Mouse (Mus musculus): ENCODE measurements around the gene Aco2. TPM values are rescaled to one million over a fixed set of nuclear protein-coding genes. Genes with fewer than 3 reads are reported as not detected.
A peak's percentile ranks its signal among the peaks of the same experiment; 100 is the strongest.
"Not testable (repeated sequence)": the region's sequence is repeated elsewhere in the genome, so short reads cannot be mapped to it uniquely, and the experiment has no call there.

Aco2 gene
- total RNA-seq, 2 experiments from 2014 or later: 16.3 to 59.3 TPM

DNA sequence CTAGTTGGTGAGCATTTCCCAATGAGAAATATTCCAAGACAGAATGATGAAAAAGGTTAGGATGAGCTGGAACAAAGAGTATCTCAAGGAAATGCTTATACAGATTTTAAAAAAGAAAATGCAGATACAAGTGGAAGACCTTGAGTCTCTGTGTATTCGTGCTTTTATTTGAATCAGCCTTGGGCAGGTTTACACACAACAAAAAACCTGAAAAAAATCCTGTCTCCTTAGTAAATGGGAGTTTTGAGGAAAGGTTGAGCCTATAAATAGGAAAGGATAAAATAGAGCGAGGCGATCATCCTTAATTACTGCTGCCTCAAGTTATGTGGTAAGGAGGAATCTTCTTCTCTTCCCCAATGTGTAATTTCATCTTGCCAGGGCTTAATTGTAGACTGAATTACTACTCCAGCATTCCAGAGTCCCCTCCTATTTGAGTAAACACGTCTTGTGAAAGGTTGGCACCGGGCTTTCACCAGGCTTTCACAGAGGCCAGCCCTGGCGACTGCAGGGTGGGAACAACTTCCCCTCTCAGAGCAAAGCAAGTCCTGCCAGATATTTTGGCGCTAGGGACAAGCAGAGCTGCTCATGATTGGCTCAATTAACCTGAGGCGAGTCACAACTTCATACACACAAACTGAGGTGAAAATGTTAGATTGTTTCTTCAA lies 11.5 kb upstream of the Aco2 start:
- no peak for ATAC-seq (replicated peaks; ENCODE audit: low FRiP score, poor library complexity, severe bottlenecking)

GRCm38 (mm10) chr15:81864238-81864637 lies 7.9 kb upstream of the Aco2 start:
- ATAC-seq (replicated peaks; ENCODE audit: low FRiP score, poor library complexity, severe bottlenecking): no peak

DNA sequence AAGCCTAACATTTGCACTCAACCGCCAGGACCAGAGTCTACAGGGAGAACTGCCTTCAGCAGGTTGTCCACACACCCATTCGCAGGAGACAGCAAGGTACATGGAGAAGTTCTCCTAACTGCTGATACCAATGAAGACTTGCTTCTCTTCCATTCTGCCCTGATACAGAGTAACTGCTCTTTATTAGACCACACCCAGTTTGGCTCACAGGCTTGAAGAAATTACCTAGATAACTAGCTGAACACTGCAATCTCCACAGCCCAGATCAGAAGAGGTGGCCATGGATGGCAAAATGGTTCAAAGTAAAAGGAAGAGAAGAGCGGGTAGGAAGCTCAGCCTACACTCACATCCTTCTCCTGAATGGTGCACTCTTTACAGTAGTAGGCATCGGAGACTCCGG lies 2.1 kb upstream of the Aco2 start:
- ATAC-seq (replicated peaks; ENCODE audit: low FRiP score, poor library complexity, severe bottlenecking): 0 out of 2 replicates have a peak, but pooled peaks have one; percentile 19

DNA sequence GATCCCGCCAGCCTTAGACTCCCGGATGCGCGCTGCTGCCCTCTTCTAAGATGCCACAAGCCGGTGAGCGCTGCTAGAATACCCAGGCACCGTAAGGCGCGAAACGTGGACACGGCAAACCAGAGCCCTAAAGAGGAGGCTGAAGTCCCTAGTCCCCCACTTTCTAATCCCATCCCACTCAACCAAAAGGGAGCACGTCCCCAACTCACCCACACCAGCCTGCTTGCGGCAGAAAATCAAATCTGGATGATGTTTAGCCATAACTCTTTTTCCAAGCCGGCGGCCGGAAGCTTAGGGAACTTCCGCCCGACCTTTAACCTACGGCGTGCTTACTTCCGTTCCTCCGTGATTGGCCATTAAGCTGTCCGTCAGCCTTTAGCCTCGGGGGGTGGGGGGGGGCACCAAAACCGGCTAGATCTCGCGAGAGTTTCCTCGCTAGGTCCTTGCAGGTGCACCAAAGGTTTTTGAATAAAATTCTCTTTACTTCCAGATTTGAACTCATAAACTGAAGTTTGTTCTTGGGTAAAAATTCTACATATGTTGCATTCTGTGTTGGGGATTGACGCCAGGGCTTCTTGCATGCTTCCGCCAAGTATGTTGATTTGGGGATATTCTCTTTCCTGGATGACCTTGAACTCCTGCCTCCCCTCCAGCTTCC lies 376 bp upstream of the Aco2 start, which contains the start of gene Phf5a:
Gene Phf5a (minus strand): TSS at position 308 of the 658 bp plus-strand sequence.
- peak; percentile 87 for ATAC-seq (replicated peaks; ENCODE audit: low FRiP score, poor library complexity, severe bottlenecking)

DNA sequence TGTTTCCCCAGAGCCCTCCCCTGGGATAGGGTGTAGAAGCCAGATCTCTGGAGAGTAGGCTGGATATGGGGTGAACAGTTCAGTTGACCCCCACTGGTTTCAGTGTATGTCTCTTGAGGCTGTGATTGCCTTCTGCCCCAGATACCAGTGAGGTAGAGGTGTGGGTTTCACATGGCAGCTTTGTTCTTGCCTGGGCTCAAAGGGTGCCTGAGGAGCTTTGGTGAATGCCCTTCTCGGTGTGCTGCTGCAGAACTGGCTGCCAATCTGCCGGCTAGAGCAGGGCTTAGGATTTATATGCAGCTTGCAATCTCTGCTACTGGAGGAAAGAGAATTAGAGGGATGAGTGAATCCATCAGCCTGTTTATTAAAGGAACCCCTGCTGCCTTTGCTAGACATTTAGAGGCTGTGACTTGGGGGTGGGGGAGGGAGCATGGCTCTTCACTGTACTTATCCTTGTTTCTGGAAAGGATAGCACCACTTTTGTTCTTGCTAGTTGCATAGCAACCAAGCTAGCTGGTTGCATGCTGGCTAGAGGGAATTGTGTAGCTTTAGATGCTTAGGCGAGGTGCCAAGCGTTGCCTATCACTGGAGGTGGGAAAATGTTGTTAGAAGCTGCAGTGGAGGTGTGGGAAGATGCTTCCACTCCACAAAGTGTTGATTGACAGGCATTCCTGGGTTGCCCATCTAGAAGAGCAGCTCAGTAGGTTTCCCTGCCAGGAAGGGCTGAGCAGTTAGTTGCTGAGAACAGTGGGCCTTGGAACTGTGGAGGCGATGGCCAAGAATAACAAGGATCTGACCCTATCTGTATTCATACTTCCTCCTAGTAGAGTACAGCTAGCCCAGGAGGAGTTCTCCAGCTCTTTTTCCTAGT lies 7.7 kb downstream of the Aco2 start:
- no peak for ATAC-seq (replicated peaks; ENCODE audit: low FRiP score, poor library complexity, severe bottlenecking)

GRCm38 (mm10) chr15:81882348-81882747 lies 10.2 kb downstream of the Aco2 start:
- ATAC-seq (replicated peaks; ENCODE audit: low FRiP score, poor library complexity, severe bottlenecking): no peak

DNA sequence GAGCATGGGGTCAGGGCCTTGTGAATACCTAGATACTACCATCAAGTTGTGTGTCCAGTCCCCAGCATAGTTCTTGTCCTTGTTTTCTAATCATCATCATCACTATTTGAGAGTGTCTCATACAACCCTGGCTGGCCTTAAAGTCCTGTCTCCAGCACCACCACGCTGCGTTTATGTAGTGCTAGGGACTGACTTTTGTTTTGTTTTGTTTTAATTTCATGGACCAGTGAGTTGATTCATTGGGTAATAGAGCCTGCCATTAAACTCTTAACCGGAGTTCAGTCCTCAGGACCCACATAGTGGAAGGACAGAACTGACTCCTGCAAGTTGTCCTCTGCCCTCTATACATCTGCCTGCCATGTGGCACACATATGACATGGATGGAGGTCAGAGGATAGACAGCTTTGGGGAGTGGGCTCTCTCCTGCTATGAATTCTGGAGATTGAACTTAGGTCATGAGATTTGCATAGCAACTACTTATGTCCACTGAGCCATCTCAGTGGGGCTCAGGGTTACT lies 13.4 kb downstream of the Aco2 start:
- no peak for ATAC-seq (replicated peaks; ENCODE audit: low FRiP score, poor library complexity, severe bottlenecking)

DNA sequence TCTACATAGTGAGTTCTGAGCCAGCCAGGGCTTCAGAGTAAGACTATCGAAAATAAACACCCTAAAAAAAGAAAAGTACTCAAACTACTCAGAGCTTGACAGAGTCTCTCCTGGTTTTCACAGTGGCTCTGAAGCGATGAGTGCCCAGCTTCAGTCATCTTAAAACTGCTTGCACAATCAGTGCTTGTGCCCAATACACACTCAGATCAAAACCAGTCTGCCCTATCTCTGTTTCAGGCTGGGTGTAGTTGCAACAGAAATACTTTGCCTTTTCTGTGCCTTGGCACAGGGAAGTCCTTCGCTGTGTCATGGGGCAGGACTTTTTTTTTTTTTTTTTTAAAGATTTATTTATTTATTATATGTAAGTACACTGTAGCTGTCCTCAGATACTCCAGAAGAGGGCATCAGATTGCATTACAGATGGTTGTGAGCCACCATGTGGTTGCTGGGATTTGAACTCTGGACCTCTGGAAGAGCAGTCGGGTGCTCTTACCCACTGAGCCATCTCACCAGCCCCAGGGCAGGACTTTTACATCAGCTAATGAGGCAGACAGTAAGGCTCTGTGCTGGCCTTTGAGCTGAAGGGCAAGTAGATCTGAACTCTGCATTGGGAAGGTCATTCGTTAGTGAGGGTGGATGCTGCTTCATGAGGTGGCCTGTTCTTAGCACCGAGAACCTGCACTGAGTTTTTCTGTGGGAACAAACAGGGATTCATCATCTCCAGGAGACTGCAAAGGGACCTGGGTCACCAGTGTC lies 14.9 kb downstream of the Aco2 start:
- no peak for ATAC-seq (replicated peaks; ENCODE audit: low FRiP score, poor library complexity, severe bottlenecking)

GRCm38 (mm10) chr15:81889175-81889574 lies 17.1 kb downstream of the Aco2 start:
- no peak for ATAC-seq (replicated peaks; ENCODE audit: low FRiP score, poor library complexity, severe bottlenecking)

DNA sequence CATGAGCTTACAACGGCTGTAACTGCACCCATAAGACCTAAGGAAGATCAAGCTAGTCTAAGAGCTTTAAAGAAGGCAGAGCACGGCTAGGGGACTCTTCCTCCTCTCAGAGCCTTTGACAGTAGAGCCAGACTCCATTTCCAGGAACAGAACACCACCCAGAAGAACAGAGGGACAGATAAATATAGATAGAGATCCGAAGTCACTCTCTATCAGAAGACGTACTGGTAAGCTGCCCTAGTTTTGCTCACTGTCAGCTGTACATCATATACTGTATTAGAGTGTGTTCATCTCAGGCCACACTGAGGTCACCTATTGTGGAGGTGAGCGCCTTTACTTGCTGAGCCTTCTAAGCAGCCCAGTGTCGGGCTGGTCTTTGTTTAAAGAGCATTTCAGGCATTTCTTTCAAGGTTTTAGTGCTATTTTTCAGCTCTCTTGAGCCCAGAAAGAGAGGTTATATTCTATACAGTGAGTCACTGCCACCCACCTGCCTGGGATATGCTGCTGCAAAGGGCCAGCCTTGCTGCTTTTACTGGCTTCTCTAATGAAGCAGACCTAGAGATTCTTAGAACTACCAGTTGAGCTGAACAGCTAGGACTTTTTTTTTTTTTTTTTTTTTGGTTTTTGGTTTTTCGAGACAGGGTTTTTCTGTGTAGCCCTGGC lies 19.2 kb downstream of the Aco2 start:
- ATAC-seq (replicated peaks; ENCODE audit: low FRiP score, poor library complexity, severe bottlenecking): no peak

- peak; percentile 96 for ATAC-seq (replicated peaks; ENCODE audit: low FRiP score, poor library complexity, severe bottlenecking)
These were observed 19.9 kb downstream of the Aco2 start for GRCm38 (mm10) chr15:81891822-81892580.

GRCm38 (mm10) chr15:81894002-81894401 lies 21.9 kb downstream of the Aco2 start:
- no peak for ATAC-seq (replicated peaks; ENCODE audit: low FRiP score, poor library complexity, severe bottlenecking)

DNA sequence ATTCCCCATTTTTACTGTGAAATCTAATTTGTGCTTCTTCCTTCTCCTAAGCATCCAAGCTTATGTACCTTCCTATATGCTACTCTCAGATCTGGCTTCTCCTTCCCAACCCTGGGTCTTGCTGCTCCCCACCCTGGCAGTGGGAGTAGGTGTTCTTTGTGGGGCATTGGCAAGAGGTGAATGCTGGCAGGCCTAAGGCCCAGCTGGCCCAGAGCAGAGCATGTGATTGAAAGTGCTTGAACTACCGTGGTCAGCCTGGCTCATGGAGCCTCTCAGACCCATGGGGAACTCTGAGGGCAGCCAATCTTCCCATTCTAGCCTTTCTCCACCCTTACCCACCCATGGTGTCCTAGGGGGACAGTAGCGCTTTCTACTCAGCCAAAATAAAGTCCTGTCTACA lies 24.3 kb downstream of the Aco2 start:
- no peak for ATAC-seq (replicated peaks; ENCODE audit: low FRiP score, poor library complexity, severe bottlenecking)

DNA sequence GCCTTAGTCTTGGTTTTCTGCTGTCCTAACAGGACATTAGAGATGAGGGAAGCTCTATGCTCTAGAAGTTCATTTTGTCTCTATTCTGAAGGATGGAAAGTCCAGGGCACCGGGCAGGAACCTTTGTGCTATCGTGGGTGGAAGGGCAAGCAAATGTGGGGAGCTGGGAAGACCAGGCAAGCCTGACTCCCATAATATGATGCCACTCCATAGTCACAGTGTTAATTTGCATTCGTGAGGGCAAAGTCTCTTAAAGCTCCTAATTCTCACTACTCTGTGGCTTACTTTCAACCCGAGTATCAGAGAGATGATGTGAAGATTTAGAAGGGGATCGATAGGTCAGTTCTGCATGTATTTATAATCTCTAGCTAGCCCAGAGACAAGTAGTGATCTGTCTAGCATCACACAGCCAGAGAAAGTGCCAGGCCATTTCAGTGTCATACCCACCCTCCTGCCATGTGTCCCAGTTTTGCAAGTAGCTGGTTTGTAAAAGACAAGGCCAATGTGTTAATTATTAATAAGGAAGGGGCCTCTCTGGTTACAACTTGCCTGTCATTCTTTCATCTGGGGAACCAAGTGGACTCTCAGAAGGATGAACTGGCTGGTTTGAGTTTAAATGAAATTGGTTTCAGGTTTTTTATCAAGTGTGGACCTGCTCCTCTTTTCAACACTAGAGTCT lies 25.6 kb downstream of the Aco2 start:
- ATAC-seq (replicated peaks; ENCODE audit: low FRiP score, poor library complexity, severe bottlenecking): no peak

- ATAC-seq (replicated peaks; ENCODE audit: low FRiP score, poor library complexity, severe bottlenecking): no peak
These were observed 26.6 kb downstream of the Aco2 start for GRCm38 (mm10) chr15:81898751-81899150.

DNA sequence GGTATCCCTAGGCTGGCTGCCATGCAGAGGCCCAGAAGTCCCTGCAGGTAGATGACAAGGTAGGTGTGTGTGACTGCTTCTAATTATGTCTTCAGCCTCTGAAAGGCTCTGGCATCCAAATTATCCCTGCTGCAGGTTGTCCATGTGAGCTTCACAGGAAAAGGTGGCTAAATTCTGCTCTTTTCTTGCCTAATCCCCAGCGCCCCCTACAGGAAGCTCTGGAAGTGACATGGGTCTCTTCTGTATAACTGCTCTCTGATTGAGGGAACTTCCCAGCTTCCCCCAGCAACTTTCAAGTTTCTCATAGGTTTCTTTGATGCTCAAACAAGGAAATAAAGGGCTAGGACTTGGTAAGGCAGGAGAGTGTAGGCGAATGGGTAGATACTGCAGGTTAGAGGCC lies 32.8 kb downstream of the Aco2 start:
- peak; percentile 56; the same call in 1 of the 2 replicates for ATAC-seq (replicated peaks; ENCODE audit: low FRiP score, poor library complexity, severe bottlenecking)

DNA sequence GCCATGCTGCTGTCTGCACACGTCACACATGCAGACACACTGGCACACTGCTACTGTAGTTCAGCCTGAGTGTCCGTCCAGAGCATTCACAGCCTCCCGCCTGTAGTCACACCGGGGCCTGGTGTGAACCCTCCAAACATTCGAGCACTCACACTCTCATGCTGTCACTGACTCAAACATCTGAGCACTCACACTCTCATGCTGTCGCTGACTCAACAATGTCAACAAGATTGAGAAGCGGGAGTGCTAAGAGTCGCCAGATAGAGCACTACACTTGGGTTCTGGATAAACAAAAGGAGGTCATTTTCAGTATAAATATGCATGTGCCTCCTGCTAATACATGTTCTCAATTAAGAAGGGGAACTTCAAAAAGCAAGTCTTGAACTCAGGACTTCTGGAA lies 35.8 kb downstream of the Aco2 start:
- ATAC-seq (replicated peaks; ENCODE audit: low FRiP score, poor library complexity, severe bottlenecking): no peak

DNA sequence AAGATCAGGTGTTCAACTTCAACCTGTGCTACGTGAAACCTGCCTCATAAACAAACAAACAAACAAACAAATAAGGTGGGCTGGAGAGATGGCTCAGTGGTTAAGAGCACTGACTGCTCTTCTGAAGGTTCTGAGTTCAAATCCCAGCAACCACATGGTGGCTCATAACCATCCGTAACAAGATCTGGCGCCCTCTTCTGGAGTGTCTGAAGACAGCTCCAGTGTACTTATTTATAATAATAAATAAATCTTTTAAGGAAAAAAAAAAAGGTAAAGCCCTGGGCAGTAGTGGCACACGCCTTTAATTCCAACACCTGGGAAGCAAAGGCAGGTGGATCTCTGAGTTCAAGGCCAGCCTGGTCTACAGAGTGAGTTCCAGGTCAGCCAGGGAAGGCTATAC lies 36.7 kb downstream of the Aco2 start:
- not testable (repeated sequence) for ATAC-seq (replicated peaks; ENCODE audit: low FRiP score, poor library complexity, severe bottlenecking)

Data from erythroblast, adult 5-6 weeks (primary cell).